Mouse (Mus musculus) E14TG2a.4 (cell line): ENCODE measurements around the gene Zfpm1.

Experiments used
- H3K27me3 ChIP-seq: 2 replicates; pipeline ENCODE4 v1.6.1; 2014; ENCODE audit warnings: low read length, control low read depth; ENCODE audit not compliant: insufficient read depth
- H3K36me3 ChIP-seq: 2 replicates; pipeline ENCODE4 v1.6.1; 2014; ENCODE audit warnings: low read length, control low read depth; ENCODE audit not compliant: insufficient read depth
- H3K4me1 ChIP-seq: replicated peaks from 2 replicates; pipeline ENCODE4 v1.6.1; 2014; ENCODE audit warnings: low read depth, low read length, control low read depth
- H3K4me3 ChIP-seq: replicated peaks from 2 replicates; pipeline ENCODE4 v1.5.1; 2014; ENCODE audit warnings: mild to moderate bottlenecking, low read length
- H3K9me3 ChIP-seq: 2 replicates; pipeline ENCODE4 v1.6.1; 2014; ENCODE audit warnings: low read length, control low read depth
- CTCF ChIP-seq: conservative IDR thresholded peaks from 2 replicates; pipeline ENCODE4 v1.5.1; 2014; ENCODE audit warnings: low read length
- NANOG ChIP-seq: IDR thresholded peaks from 2 replicates; pipeline ENCODE4 v1.6.1; 2014; ENCODE audit warnings: borderline replicate concordance, low read length, mixed read lengths
- POU5F1 ChIP-seq: IDR thresholded peaks from 2 replicates; pipeline ENCODE4 v1.6.1; 2014; ENCODE audit warnings: low read length, borderline replicate concordance

The Zfpm1 gene

DNA sequence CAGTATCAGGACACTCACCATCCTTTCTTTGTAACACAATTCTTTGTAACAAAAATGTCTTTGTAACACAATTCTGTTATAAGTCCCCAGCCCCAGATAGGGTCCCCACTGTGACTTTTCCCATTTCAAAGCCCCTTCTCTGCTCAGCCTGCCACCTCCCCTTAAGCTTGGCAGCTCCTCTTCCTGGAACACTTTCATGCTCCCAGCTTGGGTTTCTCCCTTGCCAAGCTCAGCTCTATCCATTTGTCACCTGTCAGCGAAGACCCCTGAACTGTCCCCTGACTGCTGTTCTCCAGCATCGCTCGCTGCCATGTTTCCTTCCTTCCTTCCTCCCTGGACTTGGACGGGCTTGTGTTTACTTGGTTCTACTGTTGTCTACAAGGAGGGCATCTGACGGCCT, 75.7 kb downstream of the Zfpm1 start:
- Histone ChIP-seq H3K27me3 (peaks cover 20% of the 10 kb centered on the region), H3K36me3 (no peaks in the 10 kb centered on the region), H3K9me3 (no peaks in the 10 kb centered on the region), H3K4me1 (peaks cover 14% of the 10 kb centered on the region; the same call in 1 of the 2 replicates), H3K4me3 (no peak overlapping the region)
- TF ChIP-seq NANOG (no peak), POU5F1 (no peak)

DNA sequence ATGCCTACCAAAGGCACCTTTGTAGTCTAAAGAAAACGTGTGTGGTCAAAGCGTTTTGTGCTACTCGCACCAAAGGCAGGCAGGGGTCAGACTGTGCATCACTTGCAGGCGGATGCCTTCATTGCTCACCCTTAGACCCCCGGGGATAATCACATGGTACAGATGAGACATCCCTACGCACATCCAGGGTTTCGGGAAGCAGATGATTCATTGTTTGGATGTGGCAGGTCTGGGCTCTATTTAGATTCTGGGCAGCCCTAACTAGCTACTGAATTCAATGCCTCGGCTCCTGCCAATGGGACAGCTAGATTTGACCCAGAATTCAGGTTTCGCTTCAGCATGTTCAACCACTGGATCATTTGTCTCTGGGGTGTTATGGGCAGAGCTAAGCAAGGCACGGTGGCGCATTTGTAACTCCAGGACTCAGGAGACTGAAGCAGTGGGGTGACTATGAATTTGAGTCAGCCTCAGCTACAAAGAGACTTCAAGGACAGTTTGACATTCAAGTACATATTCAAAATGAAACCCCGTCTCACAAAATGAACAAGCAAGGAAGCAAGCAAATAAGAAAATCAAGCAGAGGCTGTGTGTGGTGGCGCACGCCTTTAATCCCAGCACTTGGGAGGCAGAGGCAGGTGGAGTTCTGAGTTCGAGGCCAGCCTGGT, 77.3 kb downstream of the Zfpm1 start:
- Histone ChIP-seq H3K27me3 (peaks cover 20% of the 10 kb centered on the region), H3K36me3 (no peaks in the 10 kb centered on the region), H3K9me3 (no peaks in the 10 kb centered on the region), H3K4me3 (no peak overlapping the region), H3K4me1 (peaks cover 15% of the 10 kb centered on the region; the same call in 1 of the 2 replicates)
- TF ChIP-seq NANOG (no peak), CTCF (no peak), POU5F1 (no peak)

DNA sequence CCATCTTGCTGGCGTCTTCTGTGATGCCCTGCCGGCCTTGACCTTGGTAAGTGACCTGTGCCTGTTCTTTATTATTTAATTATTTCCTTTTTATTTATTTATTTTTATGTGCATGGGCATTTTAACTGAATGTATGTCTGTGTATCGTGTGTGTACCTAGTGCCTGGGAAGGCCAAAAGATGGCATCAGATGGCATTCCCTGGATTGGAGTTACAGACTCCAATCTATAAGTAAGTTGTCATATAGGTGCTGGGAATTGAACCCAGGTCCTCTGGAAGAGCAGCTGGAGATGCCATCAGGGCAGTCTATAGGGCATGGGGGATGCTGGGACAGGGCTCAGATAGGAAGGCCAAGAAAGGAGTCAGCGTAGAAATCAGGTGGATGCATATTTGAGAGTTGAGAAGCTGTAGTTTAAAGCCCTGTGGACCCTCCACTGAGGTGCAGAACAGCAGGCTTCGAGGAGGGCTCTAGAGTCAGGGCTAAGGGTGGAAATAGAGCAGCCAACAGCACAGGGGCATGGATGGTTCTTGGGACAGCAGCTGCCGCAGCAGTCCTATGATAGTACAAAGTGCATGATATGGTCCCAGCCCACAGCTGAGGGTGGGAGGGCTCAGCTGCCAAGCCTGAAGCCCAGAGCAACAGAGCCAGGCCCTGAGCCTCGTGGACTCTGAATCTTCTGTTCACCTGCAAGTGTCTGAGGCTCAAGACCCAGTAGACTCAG, 78.9 kb downstream of the Zfpm1 start, which contains the start of gene Trhr2:
Gene Trhr2, minus strand, starts transcription at position 51 of the 721 bp plus-strand sequence.
- no peaks in the 10 kb centered on the region for H3K36me3 ChIP-seq
- peaks cover 4% of the 10 kb centered on the region; the same call in 1 of the 2 replicates for H3K9me3 ChIP-seq
- TF ChIP-seq NANOG (no peak), CTCF (no peak), POU5F1 (no peak)
- H3K4me1 ChIP-seq, result peaks cover 10% of the 10 kb centered on the region; the same call in 1 of the 2 replicates
- H3K4me3 ChIP-seq, result no peak within 1 kb of the TSS
- peaks cover 20% of the 10 kb centered on the region for H3K27me3 ChIP-seq

DNA sequence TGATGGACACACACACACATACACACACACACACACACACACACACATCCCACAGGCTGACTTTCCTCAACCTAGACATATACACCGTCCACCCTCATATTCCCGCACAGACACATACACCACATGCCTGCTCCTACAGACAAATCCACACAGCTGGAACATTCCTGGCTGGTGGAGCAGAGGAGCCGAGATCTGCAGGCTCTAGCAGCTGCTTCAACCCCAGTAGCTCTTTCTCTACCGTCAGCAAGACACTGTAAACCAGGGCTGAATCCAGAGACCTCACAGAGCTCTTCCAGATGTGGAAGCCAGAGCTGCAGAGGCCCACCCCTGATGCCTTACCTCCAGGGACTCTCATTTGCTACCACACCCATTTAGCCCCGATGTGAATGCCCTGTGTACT, 80.3 kb downstream of the Zfpm1 start:
- Histone ChIP-seq H3K27me3 (peaks cover 16% of the 10 kb centered on the region), H3K4me1 (peaks cover 6% of the 10 kb centered on the region; the same call in 1 of the 2 replicates), H3K4me3 (no peak overlapping the region), H3K9me3 (peaks cover 4% of the 10 kb centered on the region; the same call in 1 of the 2 replicates), H3K36me3 (no peaks in the 10 kb centered on the region)
- TF ChIP-seq POU5F1, result no peak
- no peak for TF ChIP-seq CTCF
- TF ChIP-seq NANOG, result no peak

DNA sequence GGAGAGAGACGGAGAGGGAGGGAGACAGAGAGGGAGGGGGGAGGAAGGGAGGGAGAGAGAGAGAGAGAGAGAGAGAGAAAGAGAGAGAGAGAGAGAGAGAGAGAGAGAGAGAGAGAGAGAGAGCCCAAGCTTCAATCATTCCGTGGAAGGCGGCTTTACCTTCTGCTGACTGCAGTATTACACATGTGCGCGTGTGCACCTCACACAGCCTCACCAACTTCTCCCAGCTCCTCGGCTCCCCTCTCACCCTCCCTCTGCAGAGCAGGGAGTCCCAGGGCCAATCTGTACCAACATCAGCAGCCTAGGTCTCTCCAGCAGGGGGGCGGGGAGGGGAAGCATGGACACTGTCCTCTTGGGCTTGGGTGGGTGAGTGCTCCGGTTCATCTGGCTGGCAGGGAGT, 81.0 kb downstream of the Zfpm1 start:
- Histone ChIP-seq H3K4me3 (no peak overlapping the region), H3K27me3 (peaks cover 14% of the 10 kb centered on the region), H3K4me1 (peaks cover 4% of the 10 kb centered on the region; the same call in 1 of the 2 replicates), H3K9me3 (peaks cover 4% of the 10 kb centered on the region; the same call in 1 of the 2 replicates), H3K36me3 (no peaks in the 10 kb centered on the region)
- no peak for TF ChIP-seq POU5F1
- no peak for TF ChIP-seq NANOG
- TF ChIP-seq CTCF, result no peak

DNA sequence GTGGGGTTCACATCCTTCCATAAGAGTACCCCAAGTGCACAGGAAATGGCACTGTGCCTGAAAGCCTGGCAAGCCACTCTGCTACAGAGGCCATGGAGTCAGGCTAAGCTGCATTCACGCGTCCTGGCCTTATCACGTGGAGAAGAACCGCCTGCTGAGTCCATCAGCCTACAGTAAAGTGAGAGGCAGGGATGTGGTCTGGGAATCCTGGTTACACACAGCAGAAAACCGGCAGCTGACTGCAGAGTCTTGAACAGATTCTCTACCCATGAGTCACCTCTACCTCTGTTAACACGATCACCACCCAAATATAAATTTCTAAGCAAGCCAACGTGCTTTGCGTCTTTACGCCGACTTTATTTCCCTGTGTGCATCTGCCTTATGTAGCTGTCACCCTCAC, 86.6 kb downstream of the Zfpm1 start:
- Histone ChIP-seq H3K36me3 (no peaks in the 10 kb centered on the region), H3K4me1 (peaks cover 9% of the 10 kb centered on the region; the same call in 1 of the 2 replicates), H3K9me3 (peaks cover 4% of the 10 kb centered on the region; the same call in 1 of the 2 replicates), H3K27me3 (0 out of 2 replicates have a peak, but pooled peaks cover 2% of the 10 kb centered on the region), H3K4me3 (no peak overlapping the region)
- no peak for TF ChIP-seq NANOG
- no peak for TF ChIP-seq POU5F1
- no peak for TF ChIP-seq CTCF

DNA sequence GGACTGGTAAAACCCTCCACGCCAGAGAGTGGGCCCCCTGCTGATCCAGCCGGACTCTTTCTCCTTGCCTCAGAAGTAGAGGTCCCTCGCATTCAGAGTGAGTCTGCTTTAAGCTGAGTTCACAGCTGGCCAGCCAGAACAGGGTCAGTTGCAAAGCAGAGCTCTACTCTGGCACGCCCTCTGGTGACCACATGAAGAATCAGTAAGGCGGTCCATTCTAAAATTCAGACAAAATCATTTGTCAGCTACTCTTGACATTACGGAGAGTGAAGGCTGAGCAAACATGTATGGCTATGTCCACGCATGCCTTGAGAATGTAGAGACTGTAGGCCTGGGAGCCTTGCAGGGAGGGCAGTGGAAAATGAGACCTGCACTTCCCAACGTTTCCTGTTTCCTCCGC, 87.7 kb downstream of the Zfpm1 start:
- H3K27me3 ChIP-seq, result no peaks in the 10 kb centered on the region
- no peak overlapping the region for H3K4me3 ChIP-seq
- peak; percentile 80 for TF ChIP-seq CTCF
- no peak for TF ChIP-seq POU5F1
- no peak for TF ChIP-seq NANOG
- H3K4me1 ChIP-seq, result peaks cover 8% of the 10 kb centered on the region; the same call in 1 of the 2 replicates
- peaks cover 4% of the 10 kb centered on the region; the same call in 1 of the 2 replicates for H3K9me3 ChIP-seq
- H3K36me3 ChIP-seq, result no peaks in the 10 kb centered on the region

DNA sequence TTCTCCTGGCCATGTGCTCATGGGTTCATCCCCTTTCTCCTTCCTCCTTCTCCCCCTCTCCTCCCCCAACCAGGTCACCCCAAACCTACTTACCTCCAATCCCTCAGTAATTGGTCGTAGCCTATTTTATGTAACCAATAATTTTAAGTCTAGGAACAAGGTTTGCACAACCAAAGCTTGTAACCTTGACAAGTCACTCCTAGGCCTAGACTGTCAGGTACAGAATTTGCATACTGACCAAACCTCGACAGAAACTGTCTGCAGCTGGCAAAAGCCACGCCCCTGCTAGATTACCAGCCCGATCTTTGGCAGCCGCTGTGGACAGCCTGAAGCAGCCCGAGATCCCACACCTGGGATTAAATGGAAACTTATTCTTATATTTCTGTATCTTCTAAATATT, 89.8 kb downstream of the Zfpm1 start:
- TF ChIP-seq POU5F1 (no peak), NANOG (no peak)
- peaks cover 18% of the 10 kb centered on the region for H3K4me1 ChIP-seq
- no peak overlapping the region for H3K4me3 ChIP-seq
- H3K9me3 ChIP-seq, result no peaks in the 10 kb centered on the region
- no peaks in the 10 kb centered on the region for H3K27me3 ChIP-seq
- H3K36me3 ChIP-seq, result no peaks in the 10 kb centered on the region
